Mouse (Mus musculus): Measurements from ENCODE around the gene Gm28053. TPM values are rescaled to one million over a fixed set of nuclear protein-coding genes. Genes with fewer than 3 reads are reported as not detected.
"Not testable (repeated sequence)": the region's sequence is repeated elsewhere in the genome, so short reads cannot be mapped to it uniquely, and the experiment has no call there.

The Gm28053 gene
- total RNA-seq (2021) = 1 to 10 TPM; 1.8 to 5.3 TPM

- no peak for DNase-seq (ENCODE audit: low spot score)
- intact Hi-C loops (cut with DNase I) = no loop called here
Observed at GRCm38 (mm10) chr6:48718455-48718854, at the start of gene Gm28053, which contains the start of gene Gimap7. Gene Gm28053, plus strand, starts transcription at chr6:48718607. Gene Gimap7, plus strand, starts transcription at chr6:48718621.

DNA sequence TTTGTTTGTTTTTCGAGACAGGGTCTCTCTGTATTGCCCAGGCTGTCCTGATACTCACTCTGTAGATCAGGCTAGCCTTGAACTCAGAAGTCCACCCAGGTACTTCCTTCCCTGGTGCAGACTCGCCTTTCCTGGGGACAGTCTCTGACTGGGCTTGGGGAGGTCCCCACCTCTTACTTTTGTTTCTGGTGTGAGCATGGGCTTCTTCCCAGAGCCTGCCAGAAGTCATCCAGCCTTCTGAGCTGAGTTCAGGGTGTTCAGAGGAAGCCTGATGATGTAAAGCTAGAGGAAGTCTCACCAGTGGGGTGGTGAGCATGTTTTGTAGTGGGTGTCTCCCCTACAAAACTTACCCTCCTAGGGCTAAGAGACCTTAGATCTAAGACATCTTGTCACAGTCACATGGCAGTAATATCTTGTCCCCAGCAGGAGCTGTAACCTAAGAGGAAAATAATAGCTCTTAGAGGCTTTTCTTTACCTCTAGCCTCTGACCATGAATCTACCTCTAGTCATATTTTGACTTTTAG lies 48.9 kb upstream of the Gm28053 start:
- intact Hi-C loops (cut with DNase I) = no loop called here
- DNase-seq (ENCODE audit: low spot score) = no peak

DNA sequence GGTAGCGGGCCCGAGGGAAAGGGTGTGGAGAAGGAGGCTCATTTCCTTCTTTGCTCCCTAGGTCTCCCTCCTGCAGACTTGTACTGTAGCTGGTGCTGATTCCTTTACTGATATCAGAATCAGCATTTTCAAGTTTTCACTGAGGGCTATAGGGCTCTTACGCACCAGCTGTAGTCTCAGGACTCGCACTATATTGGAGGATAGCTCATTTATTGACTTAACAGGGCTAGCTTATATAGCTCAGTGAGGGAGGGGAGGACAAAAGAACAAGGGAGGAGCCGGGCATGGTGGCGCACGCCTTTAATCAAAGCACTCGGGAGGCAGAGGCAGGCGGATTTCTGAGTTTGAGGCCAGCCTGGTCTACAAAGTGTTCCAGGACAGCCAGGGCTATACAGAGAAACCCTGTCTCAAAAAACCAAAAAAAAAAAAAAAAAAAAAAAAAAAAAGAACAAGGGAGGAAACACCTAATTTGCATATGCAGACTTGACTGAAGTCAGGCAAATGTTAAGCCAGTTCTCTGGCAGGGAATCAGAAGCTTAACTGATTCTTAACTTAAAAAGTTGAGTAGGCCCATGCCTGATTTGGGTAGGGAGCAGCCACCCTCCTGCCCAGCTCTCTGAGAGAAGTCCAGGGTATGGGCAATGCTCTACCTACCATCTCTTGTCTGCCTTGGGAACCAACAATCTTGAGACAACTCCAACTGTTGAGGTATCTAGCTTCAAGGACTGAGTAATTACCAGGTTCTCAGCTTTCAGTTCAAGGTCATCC lies 43.9 kb upstream of the Gm28053 start:
- DNase-seq (ENCODE audit: low spot score) = no peak
- intact Hi-C loops (cut with DNase I) = no loop called here

DNA sequence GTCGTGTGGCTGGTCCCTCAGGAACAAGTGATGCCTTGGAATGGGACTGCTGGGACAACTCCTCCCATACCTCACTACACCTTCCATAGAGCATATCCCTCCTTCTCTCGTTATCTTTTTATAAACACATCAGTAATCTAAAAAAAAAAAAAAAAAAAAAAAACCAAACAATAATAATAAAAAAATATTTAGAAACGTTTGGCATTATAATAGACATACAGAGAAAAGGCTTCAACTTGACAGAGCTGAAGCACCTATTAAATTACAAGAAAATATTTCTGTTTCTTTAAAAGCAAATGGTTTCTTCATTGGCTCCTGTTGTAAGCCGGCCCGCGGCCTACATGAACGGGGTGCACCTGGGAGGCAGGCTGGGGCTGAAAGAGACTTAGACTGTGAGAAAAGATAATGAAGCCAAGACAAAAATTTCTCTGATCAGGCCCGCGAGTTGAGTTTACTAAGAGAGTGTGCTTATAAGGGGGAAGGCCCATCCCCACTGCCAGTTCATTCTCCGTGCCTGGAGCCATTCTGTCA lies 42.9 kb upstream of the Gm28053 start:
- DNase-seq (ENCODE audit: low spot score) = no peak
- intact Hi-C loops (cut with DNase I) = no loop called here

DNA sequence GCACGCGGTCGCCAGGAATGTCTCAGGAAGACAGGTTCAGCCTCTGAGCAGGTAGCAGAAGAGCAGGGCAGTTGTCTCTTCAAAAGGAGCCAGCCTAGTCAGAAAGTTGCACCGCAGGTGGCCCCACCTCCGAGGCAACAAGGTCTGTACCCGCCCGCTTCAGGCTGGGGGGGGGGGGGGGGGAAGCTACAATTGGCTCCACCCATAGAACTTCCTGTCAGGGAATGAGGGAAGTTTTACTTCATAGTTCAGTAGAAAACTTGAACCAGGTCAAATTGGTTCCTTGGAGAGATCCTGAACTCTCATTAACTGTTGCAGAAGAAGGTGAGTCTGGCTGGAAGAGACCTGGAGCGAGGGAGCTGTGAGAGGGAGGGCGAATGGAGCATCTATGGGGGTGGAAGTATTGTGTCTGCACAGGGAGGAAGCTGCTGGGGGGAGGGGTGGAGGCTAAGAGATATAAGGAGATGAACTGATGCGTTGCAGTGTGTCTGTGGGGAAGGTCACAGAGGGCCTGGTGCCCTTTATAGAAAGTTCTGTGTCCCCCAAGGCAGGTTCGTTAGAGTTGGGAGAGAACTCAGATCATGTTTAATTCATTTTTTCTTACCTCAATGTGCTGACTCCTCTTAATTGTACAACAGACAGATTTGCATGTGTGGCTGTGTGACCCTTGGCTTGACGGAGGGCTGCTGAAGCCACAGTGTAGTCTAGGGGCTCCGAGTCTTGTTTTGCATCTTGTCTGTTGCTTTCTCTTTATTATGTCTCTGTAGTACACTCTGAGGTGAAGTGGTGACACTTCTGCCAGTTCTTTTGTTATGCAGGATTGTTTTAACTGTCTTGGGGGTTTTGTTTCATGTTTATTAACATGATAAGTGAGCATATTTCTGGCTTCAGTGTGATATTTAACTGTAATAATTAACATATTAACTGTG lies 42.2 kb upstream of the Gm28053 start, which contains the start of gene Gimap9:
Gene Gimap9, plus strand, starts transcription at position 199 of the 929 bp plus-strand sequence.
- no peak for DNase-seq (ENCODE audit: low spot score)
- intact Hi-C loops (cut with DNase I) = no loop called here

DNA sequence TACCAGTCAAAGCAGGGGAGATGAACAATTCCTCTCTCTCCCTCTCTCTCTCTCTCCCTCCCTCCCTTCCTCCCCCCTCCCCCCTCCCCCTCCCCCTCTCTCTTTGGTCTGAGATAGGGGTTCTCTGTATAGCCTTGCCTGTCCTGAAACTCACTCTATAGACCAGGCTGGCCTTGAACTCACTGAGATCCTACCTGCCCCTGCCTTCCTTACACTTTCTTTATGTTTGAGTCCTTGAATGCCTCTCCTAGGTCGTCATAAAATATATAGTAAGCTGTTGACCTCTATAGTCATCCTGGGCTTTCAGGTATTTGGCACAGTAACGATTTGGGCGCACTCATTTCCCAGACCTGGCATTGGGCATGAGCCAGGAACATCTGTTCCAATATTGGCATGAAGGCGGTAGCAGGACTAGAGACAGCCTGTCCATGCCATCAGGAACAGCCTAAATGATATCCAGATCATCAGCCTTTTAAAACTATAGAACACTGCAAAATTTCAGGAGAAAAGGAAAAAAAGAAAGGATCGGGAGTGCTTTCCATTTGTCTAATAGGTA lies 41.5 kb upstream of the Gm28053 start:
- no peak for DNase-seq (ENCODE audit: low spot score)
- intact Hi-C loops (cut with DNase I) = no loop called here

- intact Hi-C loops (cut with DNase I) = no loop called here
- no peak for DNase-seq (ENCODE audit: low spot score)
Observed at GRCm38 (mm10) chr6:48677492-48678345, 40.7 kb upstream of the Gm28053 start.

- intact Hi-C loops (cut with DNase I) = no loop called here
Observed at GRCm38 (mm10) chr6:48678391-48678790, 40.0 kb upstream of the Gm28053 start.

GRCm38 (mm10) chr6:48679701-48680100 lies 38.7 kb upstream of the Gm28053 start:
- intact Hi-C loops (cut with DNase I) = no loop called here
- no peak for DNase-seq (ENCODE audit: low spot score)

More at GRCm38 (mm10) chr6:48678391-48678790, 40.0 kb upstream of the Gm28053 start:
- DNase-seq (ENCODE audit: low spot score) = no peak

- intact Hi-C loops (cut with DNase I) = no loop called here
- no peak for DNase-seq (ENCODE audit: low spot score)
Observed at GRCm38 (mm10) chr6:48680421-48680820, 38.0 kb upstream of the Gm28053 start.

DNA sequence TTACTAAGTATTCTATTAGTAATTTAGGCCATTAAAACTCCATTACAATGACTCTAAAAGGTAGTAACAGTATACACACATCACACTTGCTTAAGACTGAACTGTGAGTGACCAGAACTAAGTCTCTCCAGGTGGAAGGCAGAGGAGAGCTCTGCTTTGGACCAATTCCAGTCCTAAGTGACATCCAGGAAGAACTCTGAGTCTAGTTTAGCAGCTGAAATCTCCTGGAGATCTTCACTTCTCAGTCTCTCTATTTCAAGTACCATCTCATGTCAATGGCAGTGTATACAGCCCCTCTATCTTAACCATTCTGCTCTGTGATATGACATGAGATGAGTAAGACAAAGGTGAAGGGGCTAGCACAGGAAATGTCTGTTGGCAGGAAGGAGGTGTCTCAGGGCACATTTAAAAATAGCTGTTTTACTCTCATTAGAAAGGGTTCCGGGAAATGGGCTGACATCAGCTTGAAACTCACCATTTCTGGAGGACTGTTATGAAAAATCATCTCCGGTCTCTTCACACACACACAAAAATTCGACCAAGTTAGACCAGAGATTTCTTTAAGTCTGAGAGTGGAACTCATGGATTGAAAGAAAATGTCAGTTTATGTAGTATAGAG lies 36.8 kb upstream of the Gm28053 start:
- no peak for DNase-seq (ENCODE audit: low spot score)
- intact Hi-C loops (cut with DNase I) = no loop called here

GRCm38 (mm10) chr6:48682271-48682670 lies 36.1 kb upstream of the Gm28053 start:
- intact Hi-C loops (cut with DNase I) = no loop called here

GRCm38 (mm10) chr6:48683263-48683821 lies 35.1 kb upstream of the Gm28053 start:
- DNase-seq (ENCODE audit: low spot score); intact Hi-C loops (cut with DNase I): not testable (repeated sequence)

More at GRCm38 (mm10) chr6:48682271-48682670, 36.1 kb upstream of the Gm28053 start:
- DNase-seq (ENCODE audit: low spot score) = no peak

DNA sequence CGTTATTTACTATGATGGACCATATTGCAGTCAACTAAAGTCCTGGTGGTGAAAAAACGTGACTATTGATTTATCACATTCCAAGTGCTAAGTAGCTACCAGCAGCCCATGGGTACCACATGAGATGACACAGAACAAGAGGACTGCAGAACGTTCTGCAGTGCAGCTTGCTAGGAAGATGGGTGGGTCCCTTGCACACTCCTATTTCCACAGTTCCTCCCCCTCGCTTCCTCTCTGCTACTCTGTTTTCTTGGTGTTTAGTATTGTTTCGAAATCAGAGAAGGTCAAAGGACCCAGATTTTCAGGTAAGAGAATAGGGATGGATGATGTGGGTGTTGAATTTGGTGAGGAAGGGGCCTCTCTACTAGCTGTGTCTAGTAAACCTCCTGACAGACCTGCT lies 34.1 kb upstream of the Gm28053 start, which contains the start of gene Gimap4:
Gene Gimap4, plus strand, starts transcription at position 231 of the 400 bp plus-strand sequence.
- DNase-seq (ENCODE audit: low spot score) = no peak
- intact Hi-C loops (cut with DNase I) = loop anchor here (2.0 kb wide), 2 partner anchors 38 to 62 kb away; partner anchors contain the start of genes Gimap5 and Gimap8

- intact Hi-C loops (cut with DNase I) = loop anchor here (2.0 kb wide), 2 partner anchors 38 to 62 kb away; partner anchors contain the start of genes Gimap5 and Gimap8
Observed at GRCm38 (mm10) chr6:48684806-48685205, 33.6 kb upstream of the Gm28053 start.

GRCm38 (mm10) chr6:48685251-48685650 lies 33.2 kb upstream of the Gm28053 start:
- no peak for DNase-seq (ENCODE audit: low spot score)
- intact Hi-C loops (cut with DNase I) = loop anchor here (2.0 kb wide), 2 partner anchors 38 to 62 kb away; partner anchors contain the start of genes Gimap5 and Gimap8

More at GRCm38 (mm10) chr6:48684806-48685205, 33.6 kb upstream of the Gm28053 start:
- DNase-seq (ENCODE audit: low spot score) = no peak
